Mouse (Mus musculus) B cell, adult 2 months (primary cell): ENCODE data around the gene Itga7.

ENCODE experiments used
- DNase-seq, 2 experiments: peaks; one replicate each; pipeline ENCODE4 v3.0.0; 2022

Gene Itga7

GRCm38 (mm10) chr10:128912268-128912667 lies 21.4 kb upstream of the Itga7 start:
- no peak for DNase-seq

DNA sequence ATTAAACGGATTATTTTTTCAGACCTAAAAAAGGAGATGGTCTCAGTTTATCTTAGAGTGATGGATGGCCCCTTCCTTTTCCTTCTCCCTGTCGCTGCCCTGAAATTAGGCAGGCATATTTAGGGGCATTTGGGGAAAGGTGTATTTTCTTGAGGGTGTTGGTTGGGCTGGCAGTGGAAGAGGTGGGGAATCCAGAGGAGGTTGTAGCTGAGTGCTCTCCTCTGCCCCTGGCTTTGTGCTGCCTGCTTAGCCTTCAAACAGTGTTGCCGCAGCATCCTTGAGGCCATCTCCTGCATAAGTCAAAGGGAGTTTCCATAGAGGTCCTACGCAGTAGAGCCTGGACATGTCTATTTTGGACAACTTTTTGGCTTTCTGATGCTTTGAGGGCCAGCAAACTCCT lies 20.8 kb upstream of the Itga7 start:
- no peak for DNase-seq

DNA sequence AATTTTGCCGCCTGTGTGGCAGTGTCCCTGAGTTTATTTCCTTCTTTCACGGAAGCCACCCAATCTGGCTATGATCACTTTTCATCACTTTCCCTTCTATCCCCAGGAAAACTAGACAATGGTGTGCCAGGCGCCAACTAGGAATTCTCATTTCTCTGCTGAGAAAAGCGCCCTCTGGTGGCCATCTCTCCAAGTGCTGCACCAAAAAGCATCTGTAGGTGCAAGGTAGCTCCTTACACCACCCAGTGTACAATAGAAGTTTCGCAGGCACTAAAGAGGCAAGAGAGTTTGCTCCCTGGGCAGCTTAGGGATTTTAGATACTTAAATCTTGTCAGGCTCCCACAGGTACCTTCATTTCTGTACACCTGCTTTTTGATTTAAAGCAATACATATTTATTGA lies 20.4 kb upstream of the Itga7 start:
- peak; percentile 87 to 88 for DNase-seq

DNA sequence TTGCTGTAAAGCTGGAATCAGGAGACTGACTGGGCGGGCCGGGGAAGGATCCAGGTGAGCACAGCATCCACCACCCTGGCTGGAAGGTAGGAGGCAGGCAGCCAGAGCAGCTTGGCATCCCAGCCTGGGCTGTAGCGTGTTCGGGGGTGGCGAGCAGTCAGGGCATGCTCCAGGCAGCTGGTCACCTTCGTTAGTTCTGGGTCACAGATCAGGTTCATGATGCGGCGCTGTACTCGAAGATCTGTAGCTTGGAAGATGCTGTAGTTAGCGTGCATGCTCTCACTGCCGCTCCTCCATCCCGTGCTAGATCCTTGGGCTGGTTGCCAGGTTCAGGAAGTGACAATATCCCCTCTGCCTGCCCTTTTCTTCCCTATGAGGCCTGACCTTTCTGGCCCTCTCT lies 19.9 kb upstream of the Itga7 start:
- no peak for DNase-seq

- no peak for DNase-seq
These were observed 18.1 kb upstream of the Itga7 start for GRCm38 (mm10) chr10:128915550-128915949.

- DNase-seq: no peak
These were observed 17.0 kb upstream of the Itga7 start for GRCm38 (mm10) chr10:128916665-128917064.

DNA sequence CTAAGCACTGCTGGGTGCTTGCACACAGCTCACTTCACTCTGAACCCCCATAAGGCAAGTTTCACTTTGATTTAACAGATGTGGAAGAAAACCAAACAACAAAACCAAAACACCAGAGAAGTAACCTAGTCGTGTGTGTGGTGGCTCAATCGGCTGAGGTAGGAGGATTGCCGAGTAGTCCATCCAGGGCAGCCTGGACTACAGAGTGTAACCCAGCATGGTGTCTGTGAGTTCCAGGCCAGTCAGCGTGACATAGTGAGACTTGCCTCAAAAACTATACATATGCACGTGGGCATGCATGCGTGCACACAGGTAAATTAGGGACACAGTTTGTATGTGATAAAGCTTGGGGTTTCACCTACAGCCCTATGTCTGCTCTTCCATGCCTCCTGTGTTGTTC lies 16.2 kb upstream of the Itga7 start:
- DNase-seq: no peak

- DNase-seq: no peak
These were observed 15.4 kb upstream of the Itga7 start for GRCm38 (mm10) chr10:128918246-128918645.

- DNase-seq: no peak
These were observed 14.4 kb upstream of the Itga7 start for GRCm38 (mm10) chr10:128919203-128919631.

GRCm38 (mm10) chr10:128919966-128920365 lies 13.7 kb upstream of the Itga7 start:
- no peak for DNase-seq

- DNase-seq: no peak
These were observed 12.9 kb upstream of the Itga7 start for GRCm38 (mm10) chr10:128920736-128921161.

- DNase-seq: no peak
These were observed 12.4 kb upstream of the Itga7 start for GRCm38 (mm10) chr10:128921251-128921650.

GRCm38 (mm10) chr10:128921883-128922821 lies 11.5 kb upstream of the Itga7 start:
- no peak for DNase-seq

GRCm38 (mm10) chr10:128922822-128923012 lies 10.9 kb upstream of the Itga7 start, which contains the start of gene Rdh5:
Rdh5 (minus strand) TSS chr10:128922888.
- DNase-seq: no peak

GRCm38 (mm10) chr10:128923013-128923691 lies 10.5 kb upstream of the Itga7 start:
- peak; percentile 91 for DNase-seq

- peak in 1 of 2 experiments; percentile 7 for DNase-seq
These were observed 9.7 kb upstream of the Itga7 start, which contains the start of gene Bloc1s1 for GRCm38 (mm10) chr10:128923935-128924334. Bloc1s1 (minus strand) TSS chr10:128924035.

- no peak for DNase-seq
These were observed 5.3 kb upstream of the Itga7 start for GRCm38 (mm10) chr10:128928356-128928755.

- no peak for DNase-seq
These were observed 3.8 kb upstream of the Itga7 start for GRCm38 (mm10) chr10:128929638-128930378.

DNA sequence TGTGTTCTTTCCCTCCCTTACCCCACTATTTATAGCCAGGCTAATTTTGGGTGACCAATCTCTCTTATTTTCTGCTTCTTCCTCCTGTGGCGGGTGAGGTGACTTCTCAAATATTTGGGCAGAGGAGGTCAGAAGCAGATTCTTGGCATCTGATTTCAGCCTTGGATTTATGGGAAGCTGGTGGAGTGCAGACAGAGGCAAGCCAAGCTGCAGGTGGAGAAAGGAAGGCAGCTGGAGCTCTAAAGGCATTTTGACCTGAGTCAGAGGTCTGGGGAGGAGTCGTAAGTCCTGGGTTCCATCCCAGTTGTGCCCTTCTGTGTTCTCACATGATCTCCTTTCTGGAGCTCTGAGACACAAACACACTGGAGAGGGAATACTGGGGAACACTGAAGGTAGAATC lies 2.2 kb upstream of the Itga7 start:
- no peak for DNase-seq

DNA sequence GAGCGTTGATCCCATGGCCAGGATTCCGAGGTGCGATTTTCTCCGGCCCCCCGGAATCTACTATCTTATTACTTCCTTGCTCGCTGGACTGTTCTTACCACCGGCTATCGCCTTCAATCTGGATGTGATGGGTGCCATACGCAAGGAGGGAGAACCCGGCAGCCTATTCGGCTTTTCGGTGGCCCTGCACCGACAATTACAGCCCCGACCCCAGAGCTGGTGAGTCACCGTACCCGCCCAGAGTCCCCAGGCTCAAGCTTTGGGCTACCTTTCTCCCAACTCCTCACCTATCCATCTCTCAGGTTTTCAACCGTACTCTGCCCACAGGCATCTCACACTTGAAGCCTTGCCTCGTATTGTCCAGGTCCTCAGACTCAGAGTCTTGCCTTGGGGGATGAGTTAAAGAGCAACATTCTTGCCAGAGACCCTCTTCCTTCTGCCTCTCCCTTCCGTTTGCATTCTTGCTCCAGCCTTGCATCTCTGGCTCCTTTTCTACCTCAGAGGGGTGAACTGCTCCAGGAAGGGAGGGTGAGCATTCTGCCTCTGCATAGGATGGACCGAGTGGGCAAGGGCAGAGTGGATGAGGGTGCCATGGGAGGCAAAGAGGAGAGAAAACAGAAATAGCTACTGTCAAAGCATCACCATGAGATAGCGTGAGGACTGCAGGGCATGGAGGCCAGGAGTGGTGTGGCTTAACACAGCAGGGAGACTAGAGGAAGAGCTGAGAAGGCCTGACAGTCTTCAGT lies 531 bp downstream of the Itga7 start:
- DNase-seq: peak; percentile 7 to 10

GRCm38 (mm10) chr10:128934997-128935787 lies 1.6 kb downstream of the Itga7 start:
- no peak for DNase-seq
